Mouse (Mus musculus) thymus, adult 2 months (tissue): ENCODE data around the gene Gmpr.

ENCODE experiments used
- CTCF ChIP-seq: fragments of 200-500 bp; IDR thresholded peaks from 2 replicates; pipeline ENCODE4 v1.5.1; 2012; ENCODE audit warnings: mild to moderate bottlenecking, control low read depth, low read length, moderate library complexity, borderline replicate concordance; ENCODE audit not compliant: control insufficient read depth, poor library complexity, insufficient read depth; ENCODE audit errors: extremely low read depth
- POLR2A ChIP-seq: fragments of 200-500 bp; IDR thresholded peaks from 2 replicates; pipeline ENCODE4 v1.6.1; 2012; ENCODE audit warnings: mild to moderate bottlenecking, low read length, control low read depth, moderate library complexity; ENCODE audit not compliant: control insufficient read depth, poor library complexity, insufficient read depth; ENCODE audit errors: extremely low read depth

GRCm38 (mm10) chr13:45512531-45512930 is 5.3 kb downstream of the Gmpr start:
- no peak for TF ChIP-seq CTCF
- no peak for TF ChIP-seq POLR2A
